Mouse (Mus musculus) subcutaneous adipose tissue, adult 2 months (tissue): ENCODE results near the gene Foxo6. TPM values are rescaled to one million over a fixed set of nuclear protein-coding genes. Genes with fewer than 3 reads are reported as not detected.

Experiments
- polyA plus RNA-seq: library from polyadenylated mRNA; depleted of rRNA; stranded (reverse); fragments of >200 nt; gene quantifications from 2 replicates; pipeline ENCODE4 v1.2.3, GENCODE M21; 2012; ENCODE audit warnings: low replicate concordance; rRNA removed

The Foxo6 gene
- polyA plus RNA-seq = 0.54 and 2.6 TPM in 2 replicates

DNA sequence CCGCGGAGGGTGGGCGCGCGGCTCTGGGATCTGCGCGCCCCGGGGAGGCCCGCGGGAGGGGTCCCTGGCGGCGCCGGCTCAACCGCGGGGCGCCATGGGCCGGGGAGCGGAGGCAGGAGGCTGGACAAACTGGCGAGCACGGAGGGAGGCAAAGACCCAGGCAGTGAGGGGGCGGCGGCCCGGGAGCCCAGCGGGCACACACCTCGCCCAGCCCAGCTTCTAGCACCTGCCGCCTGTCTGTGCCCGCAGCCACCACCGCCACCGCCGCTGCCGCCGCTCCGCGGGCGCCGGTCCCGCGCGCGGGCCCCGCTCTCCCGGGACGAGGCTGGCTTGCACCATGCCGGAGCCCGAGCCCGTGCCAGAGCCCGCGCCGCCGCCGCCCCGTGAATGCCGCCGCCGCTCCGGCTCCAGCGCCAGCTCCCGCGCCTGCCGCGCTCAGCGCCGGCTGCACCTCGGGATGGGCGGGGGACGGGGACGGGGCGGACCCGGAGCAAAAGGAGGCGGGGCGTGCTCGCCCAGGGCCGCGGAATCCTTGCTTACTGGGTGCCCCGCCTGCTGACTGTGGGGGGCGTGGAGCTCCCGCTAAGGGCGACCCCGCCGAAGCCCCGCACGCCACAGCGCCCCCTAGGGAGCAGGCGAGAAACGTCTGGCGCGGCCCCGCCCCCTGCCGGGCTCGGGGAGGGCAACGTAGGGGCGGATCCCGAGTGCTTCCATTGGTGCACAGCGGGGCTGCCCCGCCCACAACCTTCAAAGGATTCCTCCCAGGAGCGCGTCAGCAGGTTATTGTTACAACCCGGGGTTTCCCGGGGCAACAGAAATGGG, at the start of gene Foxo6:
Gene Foxo6, minus strand, starts transcription at position 60 of the 822 bp plus-strand sequence.

Other genes with a start within 250 kb of the Foxo6 start
- gene AL607142.1, start 222.4 kb downstream of the Foxo6 start, polyA plus RNA-seq = not detected in 2 replicates
- gene Edn2, start 126.1 kb downstream of the Foxo6 start, polyA plus RNA-seq = 0.62 TPM in 1 of 2 replicates, not detected in the other
- 30.3 and 74.0 TPM in 2 replicates for gene Scmh1, start 117.9 kb upstream of the Foxo6 start, polyA plus RNA-seq
- 0.17 TPM in 1 of 2 replicates, not detected in the other for gene Slfnl1, start 244.9 kb upstream of the Foxo6 start, polyA plus RNA-seq